Mouse (Mus musculus): ENCODE measurements around the gene Ezh1. TPM values are rescaled to one million over a fixed set of nuclear protein-coding genes. Genes with fewer than 3 reads are reported as not detected.

Gene Ezh1
- polyA plus RNA-seq, 1 experiment from 2014 or later, result 20.4 TPM

DNA sequence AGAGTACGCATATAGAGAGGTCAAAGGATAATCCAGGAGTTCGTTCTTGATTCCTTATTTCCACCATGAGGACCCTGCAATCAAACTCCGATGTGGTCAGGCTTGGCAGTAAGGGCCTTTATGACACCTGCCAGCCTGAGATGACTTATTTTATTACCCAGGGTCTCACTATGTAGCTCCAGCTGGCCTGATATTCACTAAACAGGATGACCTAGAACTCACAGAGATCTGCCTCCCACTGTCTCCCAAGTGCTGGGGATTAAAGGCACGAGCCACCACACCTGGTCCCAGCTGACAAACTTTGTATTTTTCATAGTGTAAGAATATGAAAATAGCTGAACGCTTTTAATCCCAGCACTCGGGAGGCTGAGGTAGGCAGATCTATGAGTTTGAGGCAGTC lies 71.1 kb downstream of the Ezh1 start:
- Histone ChIP-seq H3K9ac (no peak overlapping the region; the same call in 1 of the 2 replicates), H3K9me3 (no peaks in the 10 kb centered on the region), H3K4me3 (peak overlapping the region; percentile 49; the same call in 1 of the 2 replicates), H3K27ac (peak overlapping the region; percentile 95), H3K36me3 (0 out of 2 replicates have a peak, but pooled peaks cover 5% of the 10 kb centered on the region), H3K4me2 (peak overlapping the region; percentile 71), H3K27me3 (peaks cover 29% of the 10 kb centered on the region), H3K4me1 (replicated peaks) (peaks cover 17% of the 10 kb centered on the region)
- 71% methylated on average over 6 of the region's 6 CpGs for WGBS
- ATAC-seq (ENCODE audit: low FRiP score), result no peak

- no peaks in the 10 kb centered on the region for H3K9me3 ChIP-seq
- H3K27ac ChIP-seq, result no peak overlapping the region
- H3K9ac ChIP-seq, result no peak overlapping the region
- H3K36me3 ChIP-seq, result 0 out of 2 replicates have a peak, but pooled peaks cover 5% of the 10 kb centered on the region
- ATAC-seq (ENCODE audit: low FRiP score), result no peak
- H3K4me3 ChIP-seq, result no peak overlapping the region
- H3K4me1 ChIP-seq (replicated peaks), result peaks cover 19% of the 10 kb centered on the region
- no peak overlapping the region for H3K4me2 ChIP-seq
- H3K27me3 ChIP-seq, result peaks cover 27% of the 10 kb centered on the region
These were observed 71.6 kb downstream of the Ezh1 start for GRCm38 (mm10) chr11:101154648-101155047.

GRCm38 (mm10) chr11:101152825-101153224 lies 73.4 kb downstream of the Ezh1 start:
- no peak for ATAC-seq (ENCODE audit: low FRiP score)
- Histone ChIP-seq H3K4me2 (no peak overlapping the region), H3K27ac (no peak overlapping the region), H3K9me3 (no peaks in the 10 kb centered on the region), H3K9ac (no peak overlapping the region), H3K4me1 (replicated peaks) (peaks cover 29% of the 10 kb centered on the region), H3K4me3 (no peak overlapping the region), H3K27me3 (peaks cover 8% of the 10 kb centered on the region), H3K36me3 (no peaks in the 10 kb centered on the region)
- WGBS, result 81% methylated on average over 1 of the region's 1 CpGs

DNA sequence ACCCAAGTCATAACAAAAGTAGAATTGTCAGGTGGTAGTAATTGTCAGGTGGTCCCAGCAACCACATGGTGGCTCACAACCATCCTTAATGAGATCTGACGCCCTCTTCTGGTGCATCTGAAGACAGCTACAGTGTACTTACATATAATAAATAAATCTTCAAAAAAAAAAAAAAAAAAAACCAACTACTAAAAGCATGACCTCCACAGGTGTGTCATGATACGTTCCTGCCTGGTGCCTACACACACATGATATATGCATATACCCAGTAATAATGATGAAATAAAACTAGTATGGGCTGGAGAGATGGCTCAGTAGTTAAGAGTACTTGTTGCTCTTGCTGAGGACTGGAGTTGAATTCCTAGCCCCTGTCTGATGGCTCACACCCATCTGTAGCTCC lies 75.2 kb downstream of the Ezh1 start:
- no peaks in the 10 kb centered on the region for H3K9me3 ChIP-seq
- no peak overlapping the region for H3K27ac ChIP-seq
- H3K36me3 ChIP-seq, result no peaks in the 10 kb centered on the region
- 41% methylated on average over 2 of the region's 2 CpGs for WGBS
- no peak overlapping the region for H3K4me2 ChIP-seq
- no peak overlapping the region for H3K9ac ChIP-seq
- no peak for ATAC-seq (ENCODE audit: low FRiP score)
- peaks cover 31% of the 10 kb centered on the region for H3K4me1 ChIP-seq (replicated peaks)
- H3K4me3 ChIP-seq, result no peak overlapping the region
- H3K27me3 ChIP-seq, result no peaks in the 10 kb centered on the region

DNA sequence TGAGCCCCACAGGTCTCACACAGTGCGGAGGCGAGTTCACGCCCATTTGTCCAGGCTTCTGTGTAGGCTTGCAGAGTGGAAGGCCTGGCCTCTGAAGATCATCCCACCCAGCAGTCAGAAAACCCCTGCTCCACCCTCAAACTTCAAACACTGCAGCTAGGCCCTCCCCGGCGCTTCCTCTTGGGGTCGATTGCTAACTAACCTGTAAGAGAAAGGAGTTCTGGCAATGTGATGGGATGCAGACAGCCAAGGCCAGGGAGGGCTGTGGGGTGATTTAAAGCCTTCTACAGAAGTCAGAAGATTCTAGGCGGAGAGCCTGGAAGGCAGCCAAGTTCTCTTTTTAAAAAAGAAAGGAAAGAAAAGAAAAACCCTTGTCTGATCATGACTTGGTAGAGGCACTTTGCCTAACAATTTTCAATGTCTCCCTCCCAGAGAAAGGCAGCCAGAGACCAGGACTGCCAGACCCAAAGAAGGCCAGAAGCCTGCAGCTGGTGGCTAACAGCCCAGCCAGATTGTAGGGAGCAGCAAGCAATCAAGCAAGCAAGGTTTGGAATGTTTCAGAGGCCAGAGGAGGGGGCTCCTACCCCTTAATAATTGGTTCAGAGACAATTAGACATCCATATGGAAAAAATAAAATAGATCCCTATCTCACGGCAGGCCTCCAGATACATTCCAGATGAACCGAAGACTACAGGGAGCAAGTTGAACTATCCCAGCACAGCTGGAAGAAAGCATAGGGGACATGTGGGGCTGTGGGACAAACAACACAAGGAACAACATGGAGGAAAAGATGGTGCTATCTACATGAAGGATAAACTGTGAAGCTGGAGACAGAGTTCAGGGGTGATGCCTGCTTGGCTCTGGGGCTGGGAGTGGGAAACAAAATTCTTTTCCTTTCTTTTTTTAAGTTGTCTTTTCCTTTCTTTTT lies 76.8 kb downstream of the Ezh1 start:
- Histone ChIP-seq H3K9ac (no peak overlapping the region), H3K27ac (peak overlapping the region; percentile 69), H3K4me1 (replicated peaks) (peaks cover 25% of the 10 kb centered on the region), H3K27me3 (no peaks in the 10 kb centered on the region), H3K4me3 (no peak overlapping the region), H3K4me2 (no peak overlapping the region), H3K36me3 (no peaks in the 10 kb centered on the region), H3K9me3 (no peaks in the 10 kb centered on the region)
- ATAC-seq (ENCODE audit: low FRiP score), result no peak
- 50% methylated on average over 9 of the region's 9 CpGs for WGBS

DNA sequence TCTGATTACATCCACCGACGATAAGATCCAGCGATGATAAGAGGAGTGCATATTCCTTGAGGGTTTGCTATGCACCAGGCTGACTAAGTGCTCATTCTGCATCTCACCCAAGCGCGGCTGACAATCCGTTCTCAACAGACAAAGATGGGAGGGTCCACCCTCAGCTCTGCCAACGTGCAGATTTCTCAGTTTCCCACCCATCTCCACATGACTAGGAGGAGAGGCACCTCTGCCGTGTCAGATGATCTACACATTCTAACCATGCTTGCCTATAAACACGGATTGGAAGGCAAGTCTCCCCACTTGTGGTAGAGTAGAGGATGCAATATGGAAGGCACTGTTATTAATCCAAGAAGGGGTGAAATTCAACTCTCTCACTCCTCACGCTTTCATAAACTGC lies 77.5 kb downstream of the Ezh1 start:
- Histone ChIP-seq H3K9ac (no peak overlapping the region), H3K4me3 (no peak overlapping the region), H3K4me1 (replicated peaks) (peaks cover 28% of the 10 kb centered on the region), H3K27me3 (no peaks in the 10 kb centered on the region), H3K4me2 (no peak overlapping the region), H3K27ac (peak overlapping the region; percentile 69; the same call in 1 of the 2 replicates), H3K9me3 (no peaks in the 10 kb centered on the region), H3K36me3 (no peaks in the 10 kb centered on the region)
- no peak for ATAC-seq (ENCODE audit: low FRiP score)
- 76% methylated on average over 10 of the region's 10 CpGs for WGBS

- Histone ChIP-seq H3K4me2 (peak overlapping the region; percentile 33), H3K27me3 (peaks cover 4% of the 10 kb centered on the region)
- ATAC-seq (ENCODE audit: low FRiP score), result peak; percentile 73; the same call in 1 of the 2 replicates
These were observed 79.9 kb downstream of the Ezh1 start for GRCm38 (mm10) chr11:101146377-101146776.

GRCm38 (mm10) chr11:101143338-101144225 lies 82.7 kb downstream of the Ezh1 start:
- peak overlapping the region; percentile 63 for H3K27ac ChIP-seq
- peak; percentile 64 for ATAC-seq (ENCODE audit: low FRiP score)
- 16% methylated on average over 18 of the region's 19 CpGs for WGBS

More at GRCm38 (mm10) chr11:101146377-101146776, 79.9 kb downstream of the Ezh1 start:
- no peaks in the 10 kb centered on the region for H3K36me3 ChIP-seq
- 16% methylated on average over 10 of the region's 10 CpGs for WGBS
- H3K4me1 ChIP-seq (replicated peaks), result peaks cover 32% of the 10 kb centered on the region
- H3K4me3 ChIP-seq, result no peak overlapping the region
- no peak overlapping the region for H3K9ac ChIP-seq
- H3K27ac ChIP-seq, result peak overlapping the region; percentile 80
- H3K9me3 ChIP-seq, result no peaks in the 10 kb centered on the region

GRCm38 (mm10) chr11:101142215-101142967 lies 83.9 kb downstream of the Ezh1 start:
- no peak overlapping the region for H3K9ac ChIP-seq
- no peak overlapping the region for H3K27ac ChIP-seq
- H3K4me1 ChIP-seq (replicated peaks), result peaks cover 35% of the 10 kb centered on the region
- peaks cover 10% of the 10 kb centered on the region for H3K27me3 ChIP-seq
- H3K36me3 ChIP-seq, result no peaks in the 10 kb centered on the region
- 88% methylated on average over 10 of the region's 10 CpGs for WGBS
- no peak for ATAC-seq (ENCODE audit: low FRiP score)
- no peak overlapping the region for H3K4me2 ChIP-seq
- no peak overlapping the region for H3K4me3 ChIP-seq
- H3K9me3 ChIP-seq, result no peaks in the 10 kb centered on the region

More at GRCm38 (mm10) chr11:101143338-101144225, 82.7 kb downstream of the Ezh1 start:
- Histone ChIP-seq H3K9me3 (no peaks in the 10 kb centered on the region), H3K36me3 (no peaks in the 10 kb centered on the region), H3K4me2 (peak overlapping the region; percentile 53), H3K9ac (peak overlapping the region; percentile 56), H3K4me1 (replicated peaks) (peaks cover 33% of the 10 kb centered on the region), H3K4me3 (peak overlapping the region; percentile 27), H3K27me3 (peaks cover 10% of the 10 kb centered on the region)

Measured in hindbrain, embryonic 13.5 days (tissue).